In genomic region chr12:73937353-73937752, GRCm38 (mm10) we compare ENCODE assay signal across 10 mouse cellular contexts. TPM values are rescaled to one million over a fixed set of nuclear protein-coding genes. Genes with fewer than 3 reads are reported as not detected.
DNase-seq lines count a peak whose midpoint lies in the region; ATAC-seq and TF ChIP-seq lines count a peak whose summit lies in the region.
"Had no signal": no experiment of that assay in that cellular context is flagged by ENCODE, and none has a peak within 500 bp of the region (broad histone marks: within the 10 kb centered on the region; RNA-seq: fewer than 3 reads in every experiment).

TSS of gene Gm49321 (plus strand) at chr12:73937653.

- H3K4me1 ChIP-seq in forebrain, embryonic 10.5 days = no peaks in the 10 kb centered on the region
- H3K4me1 ChIP-seq in forebrain, postnatal 0 days (ENCODE audit: insufficient read depth) = no peaks in the 10 kb centered on the region
- H3K4me1 ChIP-seq in lung, embryonic 15.5 days = no peaks in the 10 kb centered on the region
- no peaks in the 10 kb centered on the region for H3K4me1 ChIP-seq in intestine, embryonic 16.5 days (ENCODE audit: control insufficient read depth, insufficient read depth, low read length)
- no peaks in the 10 kb centered on the region for H3K4me1 ChIP-seq in neural tube, embryonic 13.5 days (replicated peaks)

- H3K4me2 ChIP-seq in forebrain, postnatal 0 days (ENCODE audit: low read depth) = no peak within 1 kb of the TSS
- no peak within 1 kb of the TSS for H3K4me2 ChIP-seq in lung, embryonic 15.5 days
- no peak within 1 kb of the TSS for H3K4me2 ChIP-seq in intestine, embryonic 16.5 days (ENCODE audit: low read depth, low read length)
- H3K4me2 ChIP-seq in neural tube, embryonic 13.5 days = no peak within 1 kb of the TSS

- no peaks in the 10 kb centered on the region for H3K27me3 ChIP-seq in forebrain, embryonic 10.5 days (ENCODE audit: poor library complexity, severe bottlenecking)
- no peaks in the 10 kb centered on the region for H3K27me3 ChIP-seq in forebrain, postnatal 0 days (ENCODE audit: insufficient read depth, low read length)
- no peaks in the 10 kb centered on the region for H3K27me3 ChIP-seq in lung, embryonic 15.5 days
- H3K27me3 ChIP-seq in intestine, embryonic 16.5 days (replicated peaks; ENCODE audit: control insufficient read depth, insufficient read depth, low read length) = no peaks in the 10 kb centered on the region
- no peaks in the 10 kb centered on the region for H3K27me3 ChIP-seq in neural tube, embryonic 13.5 days

- ATAC-seq in forebrain, postnatal 0 days = no peak
- ATAC-seq in lung, embryonic 15.5 days (ENCODE audit: borderline replicate concordance, extremely low read depth, low FRiP score, low TSS enrichment) = no peak
- ATAC-seq in intestine, embryonic 16.5 days = no peak
- ATAC-seq in neural tube, embryonic 13.5 days (ENCODE audit: low read depth) = no peak
- ATAC-seq: liver, postnatal 0 days had no signal

- H3K36me3 ChIP-seq in forebrain, embryonic 10.5 days (replicated peaks) = peaks cover 99% of the 10 kb centered on the region
- peaks cover 52% of the 10 kb centered on the region for H3K36me3 ChIP-seq in forebrain, postnatal 0 days (ENCODE audit: insufficient read depth)
- H3K36me3 ChIP-seq in lung, embryonic 15.5 days = peaks cover 76% of the 10 kb centered on the region
- 0 out of 2 replicates have a peak, but pooled peaks cover 3% of the 10 kb centered on the region for H3K36me3 ChIP-seq in intestine, embryonic 16.5 days (ENCODE audit: control insufficient read depth, insufficient read depth, low read length)
- H3K36me3 ChIP-seq in neural tube, embryonic 13.5 days = peaks cover 79% of the 10 kb centered on the region

- no peak within 1 kb of the TSS for H3K4me3 ChIP-seq in forebrain, embryonic 10.5 days
- H3K4me3 ChIP-seq in forebrain, postnatal 0 days (ENCODE audit: low read depth, low read length) = no peak within 1 kb of the TSS
- no peak within 1 kb of the TSS for H3K4me3 ChIP-seq in lung, embryonic 15.5 days
- no peak within 1 kb of the TSS for H3K4me3 ChIP-seq in intestine, embryonic 16.5 days (ENCODE audit: low read length)
- no peak within 1 kb of the TSS for H3K4me3 ChIP-seq in neural tube, embryonic 13.5 days
- H3K4me3 ChIP-seq: gastrocnemius, adult 2 months had no signal

- H3K9ac ChIP-seq in forebrain, postnatal 0 days = no peak within 1 kb of the TSS
- H3K9ac ChIP-seq in lung, embryonic 15.5 days = no peak within 1 kb of the TSS
- no peak within 1 kb of the TSS for H3K9ac ChIP-seq in intestine, embryonic 16.5 days (ENCODE audit: low read depth, low read length)
- no peak within 1 kb of the TSS for H3K9ac ChIP-seq in neural tube, embryonic 13.5 days
- H3K9ac ChIP-seq: liver, postnatal 0 days had no signal

- no peak for DNase-seq in forebrain, embryonic 10.5 days (ENCODE audit: extremely low spot score, low spot score)
- DNase-seq in forebrain, postnatal 0 days = no peak
- DNase-seq in lung, postnatal 36 days = no peak
- no peak for DNase-seq in right cerebral cortex, postnatal 25 days
- no peak for DNase-seq in yolk sac, embryonic 10.5 days (ENCODE audit: low spot score)
- DNase-seq: gastrocnemius, adult 2 months; liver, postnatal 0 days had no signal

- WGBS in forebrain, embryonic 10.5 days = 92% methylated on average over 1 of the region's 1 CpGs
- WGBS in forebrain, postnatal 0 days = 84% methylated on average over 1 of the region's 1 CpGs
- 90% methylated on average over 1 of the region's 1 CpGs for WGBS in lung, embryonic 15.5 days
- 89% methylated on average over 1 of the region's 1 CpGs for WGBS in intestine, embryonic 16.5 days
- WGBS in neural tube, embryonic 13.5 days = 81% methylated on average over 1 of the region's 1 CpGs

- no peaks in the 10 kb centered on the region for H3K9me3 ChIP-seq in forebrain, embryonic 10.5 days
- no peaks in the 10 kb centered on the region for H3K9me3 ChIP-seq in forebrain, postnatal 0 days (ENCODE audit: low read length)
- no peaks in the 10 kb centered on the region for H3K9me3 ChIP-seq in lung, embryonic 15.5 days
- H3K9me3 ChIP-seq in intestine, embryonic 16.5 days (ENCODE audit: control insufficient read depth, low read length) = no peaks in the 10 kb centered on the region
- H3K9me3 ChIP-seq in neural tube, embryonic 13.5 days = no peaks in the 10 kb centered on the region

- no peak within 1 kb of the TSS for H3K27ac ChIP-seq in forebrain, embryonic 10.5 days
- no peak within 1 kb of the TSS for H3K27ac ChIP-seq in forebrain, postnatal 0 days (ENCODE audit: low read depth, low read length)
- H3K27ac ChIP-seq in lung, embryonic 15.5 days = no peak within 1 kb of the TSS
- H3K27ac ChIP-seq in intestine, embryonic 16.5 days (ENCODE audit: low read length) = no peak within 1 kb of the TSS
- H3K27ac ChIP-seq in neural tube, embryonic 13.5 days (replicated peaks) = no peak within 1 kb of the TSS
- H3K27ac ChIP-seq: gastrocnemius, adult 2 months had no signal

- TF ChIP-seq CTCF in forebrain, postnatal 0 days (IDR thresholded peaks at IDR 0.05; ENCODE audit: low read depth) = no peak

RNA-seq across cellular contexts. Expression of gene Gm49321, which starts in this region (rescaled TPM):
- polyA plus RNA-seq in forebrain, embryonic 10.5 days (2016; fragmentation: Nextera tagmentation; extraction: Ambion mirVana) = 14.0 and 16.6 TPM in 2 replicates
- total RNA-seq in forebrain, postnatal 0 days (2014; rRNA removed) = not detected in 2 replicates
- polyA plus RNA-seq in forebrain, postnatal 0 days (2015; fragmentation: Nextera tagmentation; extraction: Ambion mirVana) = 10.0 and 15.7 TPM in 2 replicates
- polyA plus RNA-seq in lung, embryonic 15.5 days (2015; fragmentation: Nextera tagmentation; extraction: Ambion mirVana) = 11.7 and 14.1 TPM in 2 replicates
- polyA plus RNA-seq in intestine, embryonic 16.5 days (2015; fragmentation: Nextera tagmentation; extraction: Ambion mirVana) = 8.1 and 11.4 TPM in 2 replicates
- polyA plus RNA-seq in neural tube, embryonic 13.5 days (2015; fragmentation: Nextera tagmentation; extraction: Ambion mirVana) = 18.0 and 22.7 TPM in 2 replicates
